Mouse (Mus musculus) embryonic facial prominence, embryonic 15.5 days (tissue): ENCODE measurements at regions not wholly inside any gene's neighbourhood (a gene's known extent, or its start where the extent isn't known, plus 50 kb on each side); places are given as distances from the start of the nearest gene placed in this dataset.

Experiments
- ATAC-seq: fragments of 200-750 bp; cut with Nextera tagmentation; 2 replicates; pipeline ENCODE4 v1.8.0; 2017; ENCODE audit warnings: low read depth, moderate TSS enrichment; ENCODE audit not compliant: insufficient number of reproducible peaks, low FRiP score, low TSS enrichment
- H3K27ac ChIP-seq: fragments of 300-500 bp; sonication (generic); replicated peaks from 2 replicates; pipeline ENCODE4 v1.5.1; 2015; ENCODE audit warnings: mild to moderate bottlenecking, inconsistent platforms
- H3K27me3 ChIP-seq: fragments of 300-500 bp; sonication (generic); 2 replicates; pipeline ENCODE4 v1.6.1; 2015; ENCODE audit warnings: inconsistent platforms
- H3K36me3 ChIP-seq: fragments of 300-500 bp; sonication (generic); 2 replicates; pipeline ENCODE4 v1.6.1; 2015; ENCODE audit warnings: mild to moderate bottlenecking, inconsistent platforms
- H3K4me1 ChIP-seq: fragments of 300-500 bp; sonication (generic); 2 replicates; pipeline ENCODE4 v1.6.1; 2015; ENCODE audit warnings: inconsistent platforms
- H3K4me2 ChIP-seq: fragments of 300-500 bp; sonication (generic); replicated peaks from 2 replicates; pipeline ENCODE4 v1.6.1; 2015; ENCODE audit warnings: mild to moderate bottlenecking, inconsistent platforms
- H3K4me3 ChIP-seq: fragments of 300-500 bp; sonication (generic); replicated peaks from 2 replicates; pipeline ENCODE4 v1.5.1; 2015; ENCODE audit warnings: mild to moderate bottlenecking, inconsistent platforms
- H3K9ac ChIP-seq: fragments of 300-500 bp; sonication (generic); 2 replicates; pipeline ENCODE4 v1.6.1; 2015; ENCODE audit warnings: inconsistent platforms
- H3K9me3 ChIP-seq: fragments of 300-500 bp; sonication (generic); replicated peaks from 2 replicates; pipeline ENCODE4 v1.6.1; 2016; ENCODE audit warnings: inconsistent platforms
- WGBS: fragments of 180-500 bp; shearing (Covaris S2); methylation state at CpG from one replicate; pipeline ENCODE4 v1.1.7; 2015; 5-methylcytosine and 5-hydroxymethylcytosine counted together

DNA sequence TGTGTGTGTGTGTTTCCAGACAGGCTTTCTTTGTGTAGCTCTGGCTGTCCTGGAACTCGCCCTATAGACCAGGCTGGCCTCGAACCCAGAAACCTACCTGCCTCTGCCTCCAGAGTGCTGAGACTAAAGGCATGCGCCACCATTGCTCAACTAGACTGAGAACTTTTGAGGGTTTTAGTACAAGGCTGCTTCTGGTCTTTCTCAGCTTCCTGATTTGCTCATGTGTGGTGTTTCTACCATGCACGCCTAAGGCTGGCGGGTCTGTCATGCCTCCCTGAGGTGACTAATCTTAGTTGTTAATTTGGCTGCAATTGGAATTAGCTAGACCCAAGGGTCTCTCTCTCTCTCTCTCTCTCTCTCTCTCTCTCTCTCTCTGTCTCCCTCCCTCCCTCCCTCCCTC is 61.2 kb upstream of the Cux1 start:
- no peak overlapping the region for H3K4me2 ChIP-seq
- no peaks in the 10 kb centered on the region for H3K4me1 ChIP-seq
- H3K9ac ChIP-seq, result no peak overlapping the region
- H3K9me3 ChIP-seq, result no peaks in the 10 kb centered on the region
- no peak overlapping the region for H3K4me3 ChIP-seq
- 92% methylated on average over 5 of the region's 5 CpGs for WGBS
- no peak for ATAC-seq
- H3K36me3 ChIP-seq, result no peaks in the 10 kb centered on the region
- no peak overlapping the region for H3K27ac ChIP-seq
- peaks cover 26% of the 10 kb centered on the region for H3K27me3 ChIP-seq

GRCm38 (mm10) chr5:136632286-136632685 is 60.7 kb upstream of the Myl10 start:
- Histone ChIP-seq H3K4me3 (no peak overlapping the region), H3K27ac (no peak overlapping the region), H3K4me1 (peaks cover under 1% of the 10 kb centered on the region; the same call in 1 of the 2 replicates), H3K9me3 (no peaks in the 10 kb centered on the region), H3K27me3 (peaks cover 1% of the 10 kb centered on the region; the same call in 1 of the 2 replicates), H3K4me2 (no peak overlapping the region), H3K9ac (no peak overlapping the region), H3K36me3 (no peaks in the 10 kb centered on the region)
- ATAC-seq, result no peak
- WGBS, result 77% methylated on average over 5 of the region's 5 CpGs

DNA sequence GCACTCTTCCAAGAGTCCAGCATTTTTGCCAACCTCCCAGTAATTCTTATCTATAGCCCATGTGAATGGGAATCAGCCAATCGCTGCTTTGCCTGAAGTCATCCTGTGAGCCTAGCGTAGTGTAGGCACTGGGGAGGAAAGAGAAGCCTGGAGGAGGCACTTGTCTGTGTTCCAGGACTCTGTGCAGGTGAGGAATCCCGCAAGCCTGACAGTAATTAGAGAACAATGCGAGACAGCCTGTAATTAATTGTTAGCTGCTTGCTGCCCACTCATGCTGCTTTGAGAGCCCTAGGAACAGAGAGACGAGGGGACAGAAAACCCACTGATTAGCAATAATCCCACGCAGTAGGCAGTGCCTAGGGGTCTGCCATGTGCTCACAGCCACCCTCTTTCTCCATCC is 59.0 kb upstream of the Myl10 start:
- no peak overlapping the region for H3K4me2 ChIP-seq
- H3K36me3 ChIP-seq, result no peaks in the 10 kb centered on the region
- no peaks in the 10 kb centered on the region for H3K9me3 ChIP-seq
- ATAC-seq, result no peak
- no peak overlapping the region for H3K4me3 ChIP-seq
- peaks cover 13% of the 10 kb centered on the region for H3K4me1 ChIP-seq
- H3K27me3 ChIP-seq, result no peaks in the 10 kb centered on the region
- no peak overlapping the region for H3K9ac ChIP-seq
- no peak overlapping the region for H3K27ac ChIP-seq
- 62% methylated on average over 6 of the region's 6 CpGs for WGBS

GRCm38 (mm10) chr5:136635119-136635518 is 57.8 kb upstream of the Myl10 start:
- Histone ChIP-seq H3K4me2 (no peak overlapping the region), H3K27me3 (0 out of 2 replicates have a peak, but pooled peaks cover 4% of the 10 kb centered on the region), H3K9me3 (no peaks in the 10 kb centered on the region), H3K4me3 (no peak overlapping the region), H3K27ac (no peak overlapping the region), H3K4me1 (peaks cover 13% of the 10 kb centered on the region), H3K36me3 (no peaks in the 10 kb centered on the region), H3K9ac (no peak overlapping the region)
- no peak for ATAC-seq
- WGBS, result 55% methylated on average over 2 of the region's 2 CpGs

DNA sequence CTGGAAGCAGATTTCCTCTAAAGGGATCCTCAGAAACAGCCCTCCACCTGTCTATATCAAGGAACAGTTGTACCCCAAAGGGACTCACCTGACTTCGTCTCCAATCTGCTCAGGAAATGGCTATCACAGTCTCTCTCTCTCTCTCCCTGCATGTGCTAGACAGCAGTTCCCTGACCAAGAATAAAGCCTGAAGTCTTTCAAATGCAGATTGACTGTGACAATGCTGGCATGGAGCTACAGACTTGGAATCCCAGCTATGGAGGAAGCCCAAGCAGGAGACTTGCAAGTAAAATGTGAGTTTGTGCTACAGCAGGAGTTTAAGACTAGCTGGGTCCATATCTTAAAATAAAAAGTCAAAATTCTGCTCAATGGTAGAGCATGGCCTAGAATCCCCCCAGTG is 56.5 kb upstream of the Myl10 start:
- Histone ChIP-seq H3K36me3 (no peaks in the 10 kb centered on the region), H3K9me3 (no peaks in the 10 kb centered on the region), H3K9ac (no peak overlapping the region), H3K4me1 (peaks cover 13% of the 10 kb centered on the region), H3K27me3 (0 out of 2 replicates have a peak, but pooled peaks cover 4% of the 10 kb centered on the region), H3K4me3 (no peak overlapping the region), H3K4me2 (no peak overlapping the region), H3K27ac (no peak overlapping the region)
- WGBS, result 59% methylated on average over 1 of the region's 1 CpGs
- ATAC-seq, result no peak

DNA sequence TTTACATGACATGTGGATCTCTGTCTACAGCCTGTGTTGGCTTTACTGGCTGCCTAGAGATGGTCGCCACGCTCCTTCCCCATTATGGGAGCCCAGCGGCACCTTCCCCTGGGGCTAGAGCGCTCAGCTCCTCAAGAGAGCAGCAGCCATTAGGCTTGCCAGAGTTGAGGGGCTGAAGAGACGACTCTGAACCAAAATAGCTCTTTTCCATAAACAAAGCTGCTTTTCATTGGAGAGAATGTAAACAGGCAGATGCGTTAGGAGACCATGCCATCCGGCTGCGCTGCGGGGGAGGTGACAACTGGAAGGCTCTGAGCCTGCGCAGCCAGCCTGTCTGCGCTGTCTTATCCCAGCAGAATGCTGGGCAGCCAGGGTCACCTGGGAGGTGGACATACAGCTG is 55.1 kb upstream of the Myl10 start:
- no peak overlapping the region for H3K9ac ChIP-seq
- no peak overlapping the region for H3K4me3 ChIP-seq
- H3K36me3 ChIP-seq, result no peaks in the 10 kb centered on the region
- peak; percentile 49 for ATAC-seq
- 31% methylated on average over 11 of the region's 11 CpGs for WGBS
- H3K4me1 ChIP-seq, result peaks cover 13% of the 10 kb centered on the region
- H3K9me3 ChIP-seq, result no peaks in the 10 kb centered on the region
- no peak overlapping the region for H3K4me2 ChIP-seq
- H3K27ac ChIP-seq, result 0 out of 2 replicates have a peak overlapping the region, but pooled peaks have one; percentile 48
- 0 out of 2 replicates have a peak, but pooled peaks cover 4% of the 10 kb centered on the region for H3K27me3 ChIP-seq

GRCm38 (mm10) chr5:136640871-136641619 is 51.9 kb upstream of the Myl10 start:
- no peak overlapping the region for H3K4me2 ChIP-seq
- no peak overlapping the region for H3K4me3 ChIP-seq
- no peak overlapping the region for H3K9ac ChIP-seq
- no peak for ATAC-seq
- no peak overlapping the region for H3K27ac ChIP-seq
- no peaks in the 10 kb centered on the region for H3K36me3 ChIP-seq
- H3K9me3 ChIP-seq, result no peaks in the 10 kb centered on the region
- WGBS, result 78% methylated on average over 5 of the region's 5 CpGs
- peaks cover 13% of the 10 kb centered on the region for H3K4me1 ChIP-seq
- 0 out of 2 replicates have a peak, but pooled peaks cover 4% of the 10 kb centered on the region for H3K27me3 ChIP-seq

DNA sequence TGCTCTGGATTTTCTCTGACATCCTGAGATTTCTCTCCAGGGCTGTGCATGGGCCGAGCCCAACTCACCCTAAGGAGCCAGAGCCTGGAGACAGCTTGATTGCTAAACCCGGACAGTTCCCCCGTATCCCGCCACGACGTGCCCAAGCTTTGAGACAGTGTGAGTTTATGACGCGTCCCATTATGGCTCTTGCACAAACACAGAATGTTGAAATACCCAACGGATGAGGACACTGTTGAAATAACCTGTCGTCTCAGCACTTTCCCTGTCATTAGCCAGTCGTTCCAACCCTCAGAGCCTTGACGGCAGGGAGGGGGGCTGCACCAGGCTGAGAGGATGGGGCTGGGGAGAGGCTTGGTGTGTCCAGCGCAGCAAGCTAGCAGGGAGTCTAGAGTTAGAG is 50.7 kb upstream of the Myl10 start:
- 0 out of 2 replicates have a peak, but pooled peaks cover 4% of the 10 kb centered on the region for H3K27me3 ChIP-seq
- H3K4me1 ChIP-seq, result peaks cover 13% of the 10 kb centered on the region
- WGBS, result 62% methylated on average over 13 of the region's 13 CpGs
- H3K9ac ChIP-seq, result no peak overlapping the region
- no peak overlapping the region; the same call in 1 of the 2 replicates for H3K27ac ChIP-seq
- H3K4me2 ChIP-seq, result no peak overlapping the region
- H3K9me3 ChIP-seq, result no peaks in the 10 kb centered on the region
- H3K36me3 ChIP-seq, result no peaks in the 10 kb centered on the region
- H3K4me3 ChIP-seq, result no peak overlapping the region
- no peak for ATAC-seq
